Mouse (Mus musculus) olfactory bulb, adult 2 months (tissue): ENCODE measurements at regions not wholly inside any gene's neighbourhood (a gene's known extent, or its start where the extent isn't known, plus 50 kb on each side); places are given as distances from the start of the nearest gene placed in this dataset.

Source experiments
- CTCF ChIP-seq: fragments of 200-500 bp; IDR thresholded peaks from 2 replicates; pipeline ENCODE4 v1.5.1; 2012; ENCODE audit warnings: low read depth, mild to moderate bottlenecking, low read length, moderate library complexity; ENCODE audit not compliant: insufficient read depth
- POLR2A ChIP-seq: fragments of 200-500 bp; IDR thresholded peaks from 2 replicates; pipeline ENCODE4 v1.6.1; 2012; ENCODE audit warnings: mild to moderate bottlenecking, low read depth, low read length, moderate library complexity; ENCODE audit not compliant: insufficient read depth

DNA sequence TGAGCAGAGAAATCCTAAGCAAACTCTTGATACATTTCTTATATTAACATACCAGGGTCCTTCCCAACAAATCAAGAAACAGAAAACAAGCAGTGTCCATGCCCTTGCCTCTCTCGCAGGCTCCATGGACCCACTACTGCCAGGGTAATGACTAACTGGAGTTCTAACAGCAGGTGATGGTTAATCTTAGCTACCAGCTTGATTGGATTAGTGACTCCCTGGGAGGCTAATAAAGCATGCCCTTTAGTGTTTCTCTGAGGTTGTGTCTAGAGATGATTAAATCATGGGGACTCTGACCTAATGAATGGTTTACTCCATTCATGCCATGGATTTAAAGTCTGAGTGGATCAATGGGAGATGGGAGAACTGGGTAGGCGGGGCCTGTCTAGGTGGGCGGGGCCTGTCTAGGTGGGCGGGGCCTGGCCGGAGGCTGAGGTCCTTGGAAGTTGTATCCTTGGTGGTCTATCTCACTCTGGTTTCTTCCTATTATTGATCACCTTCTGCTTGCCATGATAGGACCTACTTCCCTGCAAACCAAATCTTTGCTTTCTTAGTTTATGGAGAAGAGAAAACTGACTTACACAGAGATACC is 247.3 kb upstream of the Gadl1 start:
- no peak for TF ChIP-seq CTCF
- TF ChIP-seq POLR2A, result no peak
